Mouse (Mus musculus) stomach, embryonic 15.5 days (tissue): ENCODE measurements around the gene Sp110. TPM values are rescaled to one million over a fixed set of nuclear protein-coding genes. Genes with fewer than 3 reads are reported as not detected.
"Not testable (repeated sequence)": the region's sequence is repeated elsewhere in the genome, so short reads cannot be mapped to it uniquely, and the experiment has no call there.

ENCODE experiments used
- ATAC-seq: fragments of 200-750 bp; cut with Nextera tagmentation; 2 replicates; pipeline ENCODE4 v1.8.0; 2017; ENCODE audit warnings: low read depth, moderate number of reproducible peaks, moderate TSS enrichment; ENCODE audit not compliant: insufficient read depth, low FRiP score
- H3K27ac ChIP-seq: fragments of 300-500 bp; sonication (generic); 2 replicates; pipeline ENCODE4 v1.5.1; 2015; ENCODE audit warnings: mild to moderate bottlenecking, inconsistent platforms
- H3K27me3 ChIP-seq: fragments of 300-500 bp; sonication (generic); replicated peaks from 2 replicates; pipeline ENCODE4 v1.6.1; 2015; ENCODE audit warnings: inconsistent platforms
- H3K36me3 ChIP-seq: fragments of 300-500 bp; sonication (generic); 2 replicates; pipeline ENCODE4 v1.6.1; 2015; ENCODE audit warnings: inconsistent platforms
- H3K4me1 ChIP-seq: fragments of 300-500 bp; sonication (generic); 2 replicates; pipeline ENCODE4 v1.6.1; 2015; ENCODE audit warnings: inconsistent platforms
- H3K4me2 ChIP-seq: fragments of 300-500 bp; sonication (generic); 2 replicates; pipeline ENCODE4 v1.6.1; 2015; ENCODE audit warnings: mild to moderate bottlenecking, inconsistent platforms
- H3K4me3 ChIP-seq: fragments of 300-500 bp; sonication (generic); replicated peaks from 2 replicates; pipeline ENCODE4 v1.5.1; 2015; ENCODE audit warnings: inconsistent platforms
- H3K9ac ChIP-seq: fragments of 300-500 bp; sonication (generic); 2 replicates; pipeline ENCODE4 v1.6.1; 2015; ENCODE audit warnings: inconsistent platforms
- H3K9me3 ChIP-seq: fragments of 300-500 bp; sonication (generic); 2 replicates; pipeline ENCODE4 v1.6.1; 2016; ENCODE audit warnings: inconsistent platforms
- WGBS: fragments of 180-500 bp; shearing (Covaris S2); methylation state at CpG from one replicate; pipeline ENCODE4 v1.1.7; 2015; 5-methylcytosine and 5-hydroxymethylcytosine counted together
- polyA plus RNA-seq: library from polyadenylated mRNA; unstranded; fragments of >200 nt; fragmentation: Nextera tagmentation; extraction: Ambion mirVana; gene quantifications from 2 replicates; pipeline ENCODE4 v1.2.1, GENCODE M21; 2015

The Sp110 gene
- 2.4 and 3.4 TPM in 2 replicates for polyA plus RNA-seq

DNA sequence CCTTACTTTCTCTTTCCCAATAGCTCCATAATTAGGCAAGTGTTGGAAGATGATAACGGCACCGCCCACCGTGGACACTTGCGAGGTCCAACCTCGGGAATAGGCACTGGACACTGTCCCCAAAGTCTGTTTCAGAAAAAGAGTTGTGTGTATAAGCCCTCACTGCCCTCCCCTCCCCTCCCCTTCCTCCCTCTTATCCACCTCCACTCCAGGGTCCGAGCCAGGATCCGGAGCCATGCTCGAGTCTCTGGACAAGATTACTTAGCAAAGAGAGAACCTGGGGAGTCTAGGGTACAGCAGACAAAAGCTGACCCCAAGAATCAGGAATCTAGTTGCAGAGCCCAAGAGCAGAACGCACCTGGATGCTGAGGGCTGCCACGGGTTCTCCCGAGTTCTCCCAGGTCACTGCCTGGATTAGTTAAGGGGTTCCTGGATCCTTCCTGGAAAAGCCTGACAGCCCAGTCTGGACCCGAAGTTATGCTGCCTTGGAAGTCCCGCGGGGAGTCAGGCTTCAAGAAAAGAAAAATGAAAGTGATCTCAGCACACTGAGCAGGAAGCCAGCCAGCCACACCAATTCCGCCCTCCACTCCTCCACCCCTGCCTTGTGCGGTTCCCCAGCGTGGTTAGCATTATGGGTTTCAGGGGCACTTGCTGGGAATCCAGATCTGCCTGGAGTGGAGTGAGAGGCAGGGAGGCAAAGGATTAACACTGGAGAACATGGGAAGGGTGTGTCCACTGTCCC lies at the start of gene Sp110:
Gene Sp110, minus strand, starts transcription at position 547 of the 742 bp plus-strand sequence.
- not testable (repeated sequence) for H3K4me3 ChIP-seq, H3K9ac ChIP-seq, H3K36me3 ChIP-seq, H3K27me3 ChIP-seq, H3K27ac ChIP-seq, H3K4me2 ChIP-seq, ATAC-seq, H3K9me3 ChIP-seq, H3K4me1 ChIP-seq
- 68% methylated on average over 17 of the region's 17 CpGs for WGBS

DNA sequence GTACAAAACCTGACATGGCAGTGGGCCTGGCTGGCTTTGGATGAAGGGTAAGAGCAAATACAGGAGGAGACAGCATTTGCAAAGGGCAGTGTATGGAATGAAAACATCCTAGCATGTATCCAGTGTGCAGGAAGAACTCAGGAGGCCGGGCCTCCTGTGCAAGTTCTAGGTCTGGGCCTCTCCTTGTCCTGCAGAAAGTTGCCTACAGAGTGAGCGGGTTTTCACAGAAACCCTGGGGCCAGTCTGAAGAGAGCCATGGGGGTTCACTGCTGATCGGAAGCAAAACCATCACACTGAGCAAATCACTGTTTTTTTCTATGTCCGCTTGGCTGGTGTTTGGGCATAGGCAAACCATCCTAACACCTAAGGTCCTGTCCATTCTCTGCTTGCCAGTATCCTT lies 39.5 kb upstream of the Sp110 start:
- H3K36me3 ChIP-seq: not testable (repeated sequence)

DNA sequence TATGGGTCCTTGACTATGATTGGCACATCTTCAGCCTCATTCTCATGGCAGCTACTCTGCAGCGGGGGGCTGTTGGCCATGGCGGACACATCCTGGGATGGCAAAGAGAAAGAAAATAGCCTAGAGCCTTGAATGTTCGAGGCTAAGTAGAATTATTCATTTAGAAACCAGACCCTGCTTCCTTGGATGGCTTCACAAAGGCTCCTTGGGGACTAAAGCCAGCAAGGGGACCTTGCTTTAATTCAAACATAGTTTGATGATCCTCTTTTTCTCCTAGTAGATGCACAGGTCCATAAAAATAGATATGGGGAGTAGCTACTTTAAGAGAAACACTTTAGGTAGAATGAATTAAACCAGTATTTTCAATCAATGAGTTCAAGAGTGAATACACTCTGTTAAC lies 38.3 kb upstream of the Sp110 start:
- 61% methylated on average over 3 of the region's 3 CpGs for WGBS
- not testable (repeated sequence) for H3K36me3 ChIP-seq, H3K4me2 ChIP-seq, H3K9ac ChIP-seq, H3K4me3 ChIP-seq, H3K27me3 ChIP-seq, H3K27ac ChIP-seq, ATAC-seq, H3K4me1 ChIP-seq, H3K9me3 ChIP-seq

More for the DNA sequence above, 39.5 kb upstream of the Sp110 start:
- not testable (repeated sequence) for H3K9ac ChIP-seq, H3K27ac ChIP-seq, H3K4me2 ChIP-seq, H3K27me3 ChIP-seq, H3K9me3 ChIP-seq, H3K4me3 ChIP-seq, ATAC-seq, H3K4me1 ChIP-seq
- 78% methylated on average over 4 of the region's 4 CpGs for WGBS

DNA sequence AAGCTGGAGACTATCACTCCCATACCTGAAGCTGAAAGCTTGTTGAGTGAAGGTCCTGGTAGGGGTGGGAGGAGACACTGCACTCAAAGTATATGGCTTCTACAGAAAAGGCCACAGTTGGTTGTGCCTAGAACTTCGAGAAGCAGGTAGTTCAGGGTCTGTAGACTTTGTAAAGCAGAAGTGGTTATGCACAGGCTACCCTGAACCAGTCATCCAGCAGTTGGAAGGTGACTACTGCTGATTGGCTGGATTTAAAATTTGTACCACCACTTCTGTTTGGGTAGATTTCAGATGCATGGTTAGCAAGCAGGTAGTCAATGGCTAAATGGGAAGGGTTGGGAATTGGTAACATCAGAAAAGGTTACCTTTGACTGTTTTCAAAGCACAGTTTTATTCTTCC lies 20.1 kb upstream of the Sp110 start:
- not testable (repeated sequence) for H3K4me2 ChIP-seq, H3K9ac ChIP-seq, H3K9me3 ChIP-seq, H3K27me3 ChIP-seq, H3K36me3 ChIP-seq, H3K4me3 ChIP-seq, ATAC-seq, H3K4me1 ChIP-seq, H3K27ac ChIP-seq
- WGBS: 71% methylated on average over 1 of the region's 1 CpGs

DNA sequence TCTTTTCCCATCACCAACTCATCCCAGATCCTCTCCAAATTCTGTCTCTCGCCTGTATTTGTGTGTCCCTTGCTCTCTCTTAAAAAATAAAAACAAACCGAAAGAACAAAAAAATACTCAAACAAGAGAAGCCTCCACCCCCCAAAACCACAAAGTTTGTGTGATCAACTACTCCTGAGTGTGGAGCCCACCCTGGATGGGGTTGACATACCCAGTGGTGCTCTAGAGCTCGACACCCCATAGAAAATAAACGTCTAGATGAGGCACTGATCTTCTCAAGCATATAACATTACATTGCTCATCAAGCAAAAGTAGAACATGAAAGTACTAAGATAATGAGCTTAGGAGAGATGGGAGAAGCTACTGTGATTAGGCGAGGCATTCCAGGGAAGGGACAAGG lies 18.5 kb upstream of the Sp110 start:
- H3K4me3 ChIP-seq, ATAC-seq, H3K27ac ChIP-seq, H3K9ac ChIP-seq, H3K4me1 ChIP-seq, H3K36me3 ChIP-seq, H3K9me3 ChIP-seq, H3K27me3 ChIP-seq, H3K4me2 ChIP-seq: not testable (repeated sequence)
- 58% methylated on average over 4 of the region's 5 CpGs for WGBS

DNA sequence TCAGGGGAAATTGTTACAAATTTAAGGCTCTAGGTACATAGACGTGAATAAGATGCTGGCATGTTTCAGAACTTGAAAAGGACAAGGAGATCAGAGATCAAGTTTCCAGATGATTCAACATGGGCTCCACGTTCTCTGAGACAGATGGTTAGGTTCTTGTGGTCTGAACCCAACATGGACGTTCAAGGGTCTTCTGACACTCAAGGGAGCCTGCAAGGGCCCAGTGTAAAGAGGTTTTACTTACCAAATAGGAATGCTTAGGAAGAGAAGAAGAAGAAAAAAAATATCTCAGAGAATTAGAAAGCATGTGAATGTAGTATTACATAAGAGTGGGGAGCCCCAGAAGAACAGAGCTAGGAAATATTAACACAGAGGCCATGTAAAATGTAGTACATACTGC lies 17.2 kb upstream of the Sp110 start:
- WGBS: 57% methylated on average over 3 of the region's 3 CpGs
- not testable (repeated sequence) for H3K9me3 ChIP-seq, H3K36me3 ChIP-seq, H3K4me1 ChIP-seq, H3K4me2 ChIP-seq, H3K4me3 ChIP-seq, H3K27me3 ChIP-seq, H3K27ac ChIP-seq, H3K9ac ChIP-seq, ATAC-seq

DNA sequence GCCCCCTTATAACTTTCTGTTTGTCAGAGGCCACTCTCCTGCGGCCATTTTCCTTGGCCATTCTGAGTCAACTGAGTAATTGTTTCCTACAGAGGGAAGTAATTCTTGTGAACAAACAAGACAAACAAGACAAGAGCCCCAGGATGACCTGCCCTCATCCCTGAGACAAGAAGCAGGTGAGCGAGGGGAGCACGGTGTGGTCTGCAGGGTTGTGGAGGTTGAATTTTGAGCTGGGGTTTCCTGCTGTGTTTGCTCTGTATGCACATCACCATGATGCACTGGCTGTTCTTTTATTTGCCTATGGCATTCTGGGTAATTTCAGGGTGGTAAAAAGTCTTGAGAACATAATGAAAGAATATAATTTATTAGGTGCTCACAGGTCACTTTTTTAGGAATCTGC lies 16.5 kb upstream of the Sp110 start:
- not testable (repeated sequence) for H3K4me1 ChIP-seq, H3K9ac ChIP-seq, H3K9me3 ChIP-seq, H3K4me2 ChIP-seq, H3K27me3 ChIP-seq, H3K27ac ChIP-seq, H3K36me3 ChIP-seq, ATAC-seq, H3K4me3 ChIP-seq
- 91% methylated on average over 3 of the region's 3 CpGs for WGBS

DNA sequence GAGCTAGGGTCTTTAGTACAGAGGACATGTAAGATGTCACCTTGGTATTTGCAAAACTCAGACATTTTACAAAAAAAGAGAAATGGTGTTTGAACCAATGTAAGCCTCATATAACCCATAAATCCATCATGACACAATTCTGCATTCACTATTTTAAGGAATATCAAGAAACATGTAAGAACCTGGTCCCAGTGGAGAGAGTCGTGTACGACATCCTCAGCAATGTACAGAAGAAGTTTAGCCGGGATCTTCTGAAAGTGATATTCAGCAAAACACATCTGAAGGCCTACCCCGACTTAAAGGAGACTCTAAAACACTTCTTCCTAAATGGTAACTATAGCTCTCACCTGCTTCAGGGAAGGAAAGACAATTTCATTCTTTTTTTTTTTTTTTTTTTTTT lies 12.0 kb upstream of the Sp110 start:
- H3K4me2 ChIP-seq, H3K4me3 ChIP-seq, H3K27ac ChIP-seq, H3K4me1 ChIP-seq, H3K9ac ChIP-seq, H3K27me3 ChIP-seq, H3K36me3 ChIP-seq, ATAC-seq, H3K9me3 ChIP-seq: not testable (repeated sequence)
- no CpG with 5 or more reads among the region's 4 CpGs for WGBS

DNA sequence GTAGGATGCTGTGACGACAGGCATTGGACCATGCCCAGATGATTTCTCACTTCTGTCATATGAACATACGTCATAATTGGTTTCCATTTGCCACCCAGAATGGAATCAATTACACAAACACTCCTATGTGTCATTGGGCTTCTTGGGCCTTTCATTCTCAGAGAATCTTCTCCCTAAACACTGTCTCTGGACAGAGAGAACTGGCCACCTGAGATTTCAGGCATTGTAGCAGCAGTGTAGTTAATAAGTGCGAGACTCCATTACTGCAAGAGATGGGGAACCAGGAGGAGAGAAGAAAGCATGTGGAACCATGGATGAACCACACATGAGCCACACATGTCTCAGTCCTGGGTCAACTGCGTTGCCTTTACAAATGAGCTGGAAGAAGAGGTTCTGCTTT lies 9.7 kb upstream of the Sp110 start:
- H3K9me3 ChIP-seq, H3K4me2 ChIP-seq, ATAC-seq, H3K27ac ChIP-seq, H3K36me3 ChIP-seq, H3K4me1 ChIP-seq, H3K4me3 ChIP-seq, H3K9ac ChIP-seq, H3K27me3 ChIP-seq: not testable (repeated sequence)
- 75% methylated on average over 3 of the region's 4 CpGs for WGBS

DNA sequence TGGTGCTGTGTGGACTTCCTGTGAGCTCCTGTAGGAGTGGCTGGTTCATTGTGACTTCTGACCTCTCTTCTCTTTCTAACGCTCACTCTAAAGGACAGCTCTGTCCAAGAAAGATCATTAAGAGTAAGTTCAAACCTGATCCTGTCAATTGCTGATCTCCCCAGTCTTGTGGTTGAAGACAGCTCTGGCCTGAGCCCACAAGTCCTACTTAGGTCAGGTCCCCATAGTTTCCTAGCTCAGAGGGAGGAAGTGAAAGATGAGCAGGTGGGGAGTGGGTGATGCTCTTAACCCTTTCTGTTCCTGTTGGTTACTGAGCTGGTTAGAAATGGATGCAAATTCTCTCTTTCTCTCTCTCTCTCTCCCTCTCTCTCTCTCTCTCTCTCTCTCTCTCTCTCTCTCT lies 5.7 kb upstream of the Sp110 start:
- not testable (repeated sequence) for H3K9me3 ChIP-seq, H3K27ac ChIP-seq, H3K4me3 ChIP-seq, H3K36me3 ChIP-seq, H3K9ac ChIP-seq, ATAC-seq, H3K4me1 ChIP-seq, H3K4me2 ChIP-seq, H3K27me3 ChIP-seq
- 63% methylated on average over 1 of the region's 1 CpGs for WGBS

DNA sequence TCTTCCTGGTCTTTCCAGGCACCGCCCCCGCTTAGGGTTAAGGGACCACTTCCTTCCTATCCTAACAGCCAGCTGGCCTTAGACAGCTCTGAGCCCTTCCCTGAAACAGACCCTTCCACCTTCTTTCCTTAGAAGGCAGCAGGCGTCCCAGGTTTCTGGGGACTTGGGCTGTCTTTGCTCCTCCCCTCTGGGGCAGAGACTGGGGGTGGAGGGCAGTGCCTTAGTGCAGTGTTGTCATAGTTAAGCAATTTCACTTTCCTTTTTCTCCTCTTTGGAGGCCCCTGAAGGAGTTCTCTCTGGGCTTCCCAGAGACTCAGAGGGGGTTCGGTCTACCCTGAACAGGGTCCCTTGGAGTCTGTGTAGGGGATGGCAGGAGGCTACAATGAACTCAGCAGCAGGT lies 2.2 kb upstream of the Sp110 start:
- not testable (repeated sequence) for H3K4me2 ChIP-seq, H3K36me3 ChIP-seq, H3K27ac ChIP-seq, H3K9me3 ChIP-seq, ATAC-seq, H3K4me1 ChIP-seq, H3K9ac ChIP-seq, H3K4me3 ChIP-seq, H3K27me3 ChIP-seq
- 53% methylated on average over 4 of the region's 4 CpGs for WGBS

DNA sequence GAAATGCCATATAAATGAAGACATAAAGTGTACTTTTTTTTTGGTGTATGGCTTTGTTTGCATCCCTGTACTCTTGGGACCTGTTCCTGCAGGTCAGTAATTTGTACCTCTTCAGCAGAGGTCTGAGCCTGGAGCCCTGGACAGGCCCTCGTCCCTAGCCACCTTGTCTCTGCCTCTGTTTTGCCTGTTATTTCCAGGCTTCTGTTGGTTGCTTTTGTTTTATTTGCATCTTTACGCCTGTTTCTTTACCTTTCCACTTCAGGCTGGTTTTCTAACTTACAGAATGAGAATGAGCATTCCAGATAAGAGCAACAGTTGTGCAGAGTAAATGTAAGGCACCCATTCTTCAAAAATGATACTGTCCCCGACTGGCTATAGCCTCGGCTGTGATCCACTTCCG lies 1.5 kb upstream of the Sp110 start, which contains the start of gene Sp140:
Gene Sp140, plus strand, starts transcription at position 301 of the 400 bp plus-strand sequence.
- not testable (repeated sequence) for H3K4me3 ChIP-seq, H3K9me3 ChIP-seq, H3K4me1 ChIP-seq, ATAC-seq, H3K36me3 ChIP-seq, H3K4me2 ChIP-seq, H3K9ac ChIP-seq, H3K27me3 ChIP-seq, H3K27ac ChIP-seq
- WGBS: 50% methylated on average over 1 of the region's 5 CpGs

DNA sequence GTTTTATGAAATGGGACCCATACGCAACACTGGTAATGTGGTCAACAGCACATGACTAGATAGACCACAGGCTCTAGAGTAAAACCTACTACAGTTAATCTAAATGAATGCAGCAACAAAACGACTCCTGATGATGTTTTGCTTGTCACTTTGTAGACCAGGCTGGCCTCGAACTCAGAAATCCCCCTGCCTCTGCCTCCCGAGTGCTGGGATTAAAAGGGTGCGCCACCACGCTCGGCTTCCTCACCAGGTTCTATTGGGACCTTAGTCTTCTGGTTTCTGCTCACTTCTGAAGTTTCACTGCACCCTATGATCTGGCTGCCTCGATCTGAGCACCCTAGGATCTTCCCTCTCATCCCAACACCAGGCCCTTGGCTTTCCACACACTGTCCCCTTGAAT lies 6.1 kb downstream of the Sp110 start:
- 78% methylated on average over 8 of the region's 8 CpGs for WGBS
- not testable (repeated sequence) for H3K4me3 ChIP-seq, H3K4me2 ChIP-seq, H3K27ac ChIP-seq, H3K36me3 ChIP-seq, H3K9ac ChIP-seq, H3K27me3 ChIP-seq, ATAC-seq, H3K4me1 ChIP-seq, H3K9me3 ChIP-seq
